Mouse (Mus musculus) liver, postnatal 0 days (tissue): ENCODE measurements around the gene F11r.

Source experiments
- CTCF ChIP-seq: sonication (generic); IDR thresholded peaks from 2 replicates; pipeline ENCODE4 v1.5.1; 2016; ENCODE audit warnings: antibody characterized with exemption, low read depth
- EP300 ChIP-seq: IDR thresholded peaks from 2 replicates; pipeline ENCODE4 v1.6.1; 2016; ENCODE audit warnings: antibody characterized with exemption, low read depth, mild to moderate bottlenecking

DNA sequence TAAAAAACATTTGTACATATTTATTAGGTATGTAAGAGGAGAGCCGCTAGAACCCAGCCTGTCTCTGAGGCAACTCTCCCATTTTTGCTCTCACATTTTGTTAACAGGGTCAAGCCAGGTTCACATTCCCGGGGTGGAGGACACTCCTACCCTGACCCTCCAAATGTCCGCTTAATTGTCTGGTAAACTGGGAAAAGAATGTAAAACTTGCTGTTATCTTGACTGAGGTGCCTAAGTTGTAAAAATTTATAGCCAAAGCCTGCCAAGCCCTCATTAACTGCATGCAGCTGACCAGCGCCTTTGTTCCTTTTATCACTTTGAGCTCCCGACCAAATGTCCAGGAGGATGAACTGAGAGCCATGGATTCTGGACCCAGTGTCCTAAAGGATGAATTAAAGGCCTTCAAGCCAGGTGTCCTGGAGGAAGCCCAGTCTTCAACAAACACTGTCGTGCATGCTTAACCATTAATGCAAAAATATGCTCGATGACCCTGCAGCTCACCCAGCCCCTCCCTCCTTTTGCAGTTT, 2.0 kb upstream of the F11r start:
- no peak for TF ChIP-seq CTCF
- no peak for TF ChIP-seq EP300
